Mouse (Mus musculus): ENCODE measurements around the gene 1700016C15Rik. TPM values are rescaled to one million over a fixed set of nuclear protein-coding genes. Genes with fewer than 3 reads are reported as not detected.
A peak's percentile ranks its signal among the peaks of the same experiment; 100 is the strongest.

1700016C15Rik gene
- total RNA-seq (2014; rRNA removed) = not detected in 2 replicates
- 0.31 TPM in 1 of 2 replicates, not detected in the other for polyA plus RNA-seq (2015; fragmentation: Nextera tagmentation; extraction: Ambion mirVana)

DNA sequence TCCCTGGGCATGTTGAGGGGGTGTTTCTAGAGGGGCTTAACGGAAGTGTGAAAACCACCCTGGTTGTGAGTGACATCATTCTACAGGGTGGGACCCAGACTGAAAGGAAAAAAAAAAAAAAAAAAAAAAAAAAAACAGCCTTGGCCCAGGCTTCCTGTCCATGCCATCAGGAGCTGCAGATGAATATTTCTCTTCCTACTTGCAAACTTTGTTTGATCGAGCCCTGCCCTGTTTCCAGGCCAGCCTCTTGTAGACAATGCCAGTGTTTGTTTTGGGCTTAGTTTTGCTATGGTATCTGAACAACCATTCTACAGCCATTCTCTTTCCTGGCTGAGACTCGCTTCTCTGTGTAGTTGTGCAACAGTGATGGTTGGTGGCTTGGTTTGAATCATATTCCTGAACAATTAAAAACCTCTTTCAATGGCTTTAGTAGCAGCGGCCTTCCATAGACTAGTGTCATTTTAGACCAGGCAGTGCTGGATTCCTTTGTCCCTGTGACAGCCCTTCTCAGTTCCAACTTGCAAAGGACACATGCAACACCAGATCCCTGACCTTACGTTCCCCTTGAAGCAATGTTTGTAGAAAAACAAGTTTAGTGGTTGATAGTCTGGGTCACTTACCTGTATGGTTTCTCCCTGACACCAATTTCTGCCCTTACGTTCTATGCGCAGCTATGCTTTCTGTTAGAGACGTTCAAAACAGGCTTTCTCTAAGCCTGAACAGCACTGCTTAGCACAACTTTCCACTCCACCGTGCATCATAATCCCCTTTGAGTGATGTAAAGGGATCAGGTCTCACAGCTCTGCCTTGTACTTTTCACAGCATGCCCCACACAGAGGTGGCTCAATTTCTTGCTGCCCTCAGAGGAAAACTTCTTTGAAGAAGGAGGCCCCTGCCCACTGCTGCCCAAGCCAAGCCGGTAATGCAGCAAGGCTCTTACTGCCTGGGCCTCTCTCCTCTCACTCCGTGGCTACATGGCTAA, at the start of gene 1700016C15Rik:
Gene 1700016C15Rik, plus strand, starts transcription at position 772 of the 982 bp plus-strand sequence.
- Histone ChIP-seq H3K4me2 (ENCODE audit: low read depth, low read length, poor library complexity, severe bottlenecking) (no peak within 1 kb of the TSS), H3K9ac (replicated peaks; ENCODE audit: low read length, poor library complexity, severe bottlenecking) (no peak within 1 kb of the TSS), H3K27ac (ENCODE audit: low read depth, low read length) (no peak within 1 kb of the TSS), H3K4me3 (ENCODE audit: low read depth, low read length) (no peak within 1 kb of the TSS), H3K27me3 (ENCODE audit: insufficient read depth, low read length) (no peaks in the 10 kb centered on the region), H3K4me1 (ENCODE audit: insufficient read depth, low read length) (no peaks in the 10 kb centered on the region), H3K36me3 (ENCODE audit: insufficient read depth, low read length) (no peaks in the 10 kb centered on the region), H3K9me3 (ENCODE audit: low read length) (no peaks in the 10 kb centered on the region)
- TF ChIP-seq CTCF (IDR thresholded peaks at IDR 0.05) = no peak
- 24% methylated on average over 11 of the region's 11 CpGs for WGBS
- DNase-seq (ENCODE audit: low spot score) (no peak), ATAC-seq (ENCODE audit: low FRiP score) (no peak)

DNA sequence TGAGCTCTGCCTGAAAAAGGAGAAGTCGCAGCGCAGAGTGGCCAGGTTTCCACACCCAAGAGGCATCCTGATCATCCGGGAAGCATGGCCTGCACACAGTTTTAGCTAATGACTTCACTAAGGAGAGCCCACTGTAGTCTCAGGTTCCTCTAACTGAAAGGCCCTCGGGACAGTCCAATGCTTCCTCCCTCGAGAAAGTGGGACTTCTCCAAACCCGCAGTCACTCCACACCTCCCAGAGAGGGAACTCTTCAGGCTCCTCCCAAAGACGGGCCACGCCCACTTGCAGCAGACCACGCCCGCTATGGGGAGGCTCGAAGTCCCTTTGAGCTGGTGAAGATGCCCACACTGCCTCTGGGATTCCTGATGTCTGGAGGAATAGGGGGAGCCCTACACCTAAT, 48.4 kb upstream of the 1700016C15Rik start:
- no peaks in the 10 kb centered on the region for H3K4me1 ChIP-seq (ENCODE audit: insufficient read depth, low read length)
- TF ChIP-seq CTCF (IDR thresholded peaks at IDR 0.05) = no peak
- H3K4me3 ChIP-seq (ENCODE audit: low read depth, low read length) = no peak overlapping the region
- H3K27ac ChIP-seq (ENCODE audit: low read depth, low read length) = no peak overlapping the region
- ATAC-seq (ENCODE audit: low FRiP score) = no peak
- H3K27me3 ChIP-seq (ENCODE audit: insufficient read depth, low read length) = no peaks in the 10 kb centered on the region
- no peaks in the 10 kb centered on the region for H3K36me3 ChIP-seq (ENCODE audit: insufficient read depth, low read length)
- no peaks in the 10 kb centered on the region for H3K9me3 ChIP-seq (ENCODE audit: low read length)
- H3K9ac ChIP-seq (replicated peaks; ENCODE audit: low read length, poor library complexity, severe bottlenecking) = no peak overlapping the region
- H3K4me2 ChIP-seq (ENCODE audit: low read depth, low read length, poor library complexity, severe bottlenecking) = no peak overlapping the region
- no peak for DNase-seq (ENCODE audit: low spot score)
- 88% methylated on average over 11 of the region's 11 CpGs for WGBS

DNA sequence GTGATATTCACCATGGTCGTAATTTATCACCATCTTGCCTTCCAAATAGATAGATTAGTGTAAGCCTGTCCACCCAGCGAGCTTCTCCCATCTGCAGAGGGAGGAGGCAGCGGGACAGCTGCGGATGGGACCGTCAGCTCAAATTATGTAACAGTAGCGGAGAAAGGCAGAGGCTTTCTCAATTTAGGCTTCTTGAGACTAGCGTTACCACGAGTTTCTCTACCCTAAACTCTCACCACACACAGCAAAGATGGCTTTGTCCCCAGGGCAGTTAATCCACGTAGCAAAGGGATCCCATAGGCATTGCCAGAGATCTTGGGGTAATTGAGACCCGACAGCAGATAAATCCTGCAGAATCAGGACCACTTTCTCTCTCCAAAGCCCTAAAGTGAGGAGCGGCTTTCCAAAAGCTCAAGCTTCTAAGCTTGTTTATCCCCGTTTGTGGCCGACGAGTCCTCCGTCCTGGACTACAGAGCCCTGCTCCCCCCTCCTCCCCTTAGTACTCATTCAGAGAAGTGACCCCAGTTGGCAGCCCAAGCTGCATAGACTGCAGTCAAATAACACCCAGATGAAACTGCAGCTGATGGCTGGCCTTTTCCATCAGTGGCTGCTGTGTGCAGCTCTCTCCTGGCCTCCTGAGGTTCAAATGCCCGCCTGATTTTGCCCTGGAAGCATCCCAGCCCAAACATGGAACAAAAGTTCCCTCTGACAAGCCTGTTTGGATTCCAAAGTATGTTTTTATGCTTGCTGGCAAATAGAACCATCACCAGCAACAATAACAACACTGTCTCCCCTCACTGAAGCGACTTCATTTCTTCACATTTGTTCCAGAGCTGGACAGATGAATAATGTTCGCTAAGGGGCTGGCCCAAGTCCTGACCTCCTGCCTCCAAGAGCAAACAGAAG, 45.4 kb upstream of the 1700016C15Rik start:
- no peaks in the 10 kb centered on the region for H3K9me3 ChIP-seq (ENCODE audit: low read length)
- no peak overlapping the region for H3K4me3 ChIP-seq (ENCODE audit: low read depth, low read length)
- no peak overlapping the region for H3K27ac ChIP-seq (ENCODE audit: low read depth, low read length)
- WGBS = 28% methylated on average over 18 of the region's 18 CpGs
- ATAC-seq (ENCODE audit: low FRiP score) (peak; percentile 72), DNase-seq (ENCODE audit: low spot score) (peak; percentile 75)
- no peak overlapping the region for H3K9ac ChIP-seq (replicated peaks; ENCODE audit: low read length, poor library complexity, severe bottlenecking)
- H3K4me1 ChIP-seq (ENCODE audit: insufficient read depth, low read length) = no peaks in the 10 kb centered on the region
- H3K4me2 ChIP-seq (ENCODE audit: low read depth, low read length, poor library complexity, severe bottlenecking) = peak overlapping the region; percentile 12; the same call in 1 of the 2 replicates
- peak; percentile 26; the same call in 1 of the 2 replicates for TF ChIP-seq CTCF (IDR thresholded peaks at IDR 0.05)
- H3K27me3 ChIP-seq (ENCODE audit: insufficient read depth, low read length) = no peaks in the 10 kb centered on the region
- no peaks in the 10 kb centered on the region for H3K36me3 ChIP-seq (ENCODE audit: insufficient read depth, low read length)

DNA sequence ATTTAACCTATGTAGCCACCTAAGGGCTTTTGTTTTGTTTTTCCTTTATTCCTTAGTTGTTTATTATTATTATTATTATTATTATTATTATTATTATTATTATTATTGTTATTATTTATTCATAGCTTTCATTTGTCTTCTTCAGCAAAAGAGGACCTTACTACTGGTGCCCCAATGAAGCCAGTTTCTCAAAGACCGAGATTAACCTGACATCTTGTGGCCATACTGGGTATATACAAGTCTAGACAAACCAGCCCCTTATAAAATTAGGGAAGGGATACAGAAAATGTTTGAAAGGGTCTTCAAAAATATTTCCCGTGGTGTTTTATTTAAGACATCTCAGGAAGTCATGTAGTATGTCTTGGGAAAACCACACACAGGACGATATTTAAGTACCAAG, 44.7 kb upstream of the 1700016C15Rik start:
- peak; percentile 81 for TF ChIP-seq CTCF (IDR thresholded peaks at IDR 0.05)
- H3K27ac ChIP-seq (ENCODE audit: low read depth, low read length) = no peak overlapping the region
- no peak overlapping the region for H3K4me2 ChIP-seq (ENCODE audit: low read depth, low read length, poor library complexity, severe bottlenecking)
- no peak overlapping the region for H3K4me3 ChIP-seq (ENCODE audit: low read depth, low read length)
- H3K4me1 ChIP-seq (ENCODE audit: insufficient read depth, low read length) = no peaks in the 10 kb centered on the region
- 6% methylated on average over 3 of the region's 3 CpGs for WGBS
- DNase-seq (ENCODE audit: low spot score) (peak; percentile 87), ATAC-seq (ENCODE audit: low FRiP score) (peak; percentile 66; the same call in 1 of the 2 replicates)
- no peaks in the 10 kb centered on the region for H3K36me3 ChIP-seq (ENCODE audit: insufficient read depth, low read length)
- H3K9ac ChIP-seq (replicated peaks; ENCODE audit: low read length, poor library complexity, severe bottlenecking) = no peak overlapping the region
- no peaks in the 10 kb centered on the region for H3K9me3 ChIP-seq (ENCODE audit: low read length)
- H3K27me3 ChIP-seq (ENCODE audit: insufficient read depth, low read length) = no peaks in the 10 kb centered on the region

DNA sequence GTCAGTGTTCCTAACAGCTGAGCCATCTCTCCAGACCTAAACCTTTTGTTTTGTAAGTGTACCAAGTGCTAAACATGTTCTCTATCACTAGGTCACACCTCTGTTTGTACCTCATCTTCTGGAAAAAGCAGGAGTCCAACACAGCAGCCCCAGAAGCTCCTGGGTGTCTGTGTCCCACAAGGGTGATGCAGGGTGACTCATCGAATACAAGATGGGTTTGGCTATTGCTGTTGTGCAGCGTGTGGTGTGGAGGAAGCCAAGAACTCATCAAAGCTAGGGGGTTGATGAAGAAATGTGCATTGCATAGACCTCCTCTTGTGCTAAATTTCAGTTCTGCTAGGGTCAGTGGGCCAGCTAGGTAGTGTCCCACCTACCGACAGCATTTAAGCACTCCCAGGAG, 43.5 kb upstream of the 1700016C15Rik start:
- Histone ChIP-seq H3K27ac (ENCODE audit: low read depth, low read length) (no peak overlapping the region), H3K9ac (replicated peaks; ENCODE audit: low read length, poor library complexity, severe bottlenecking) (no peak overlapping the region), H3K36me3 (ENCODE audit: insufficient read depth, low read length) (no peaks in the 10 kb centered on the region), H3K4me3 (ENCODE audit: low read depth, low read length) (no peak overlapping the region), H3K4me1 (ENCODE audit: insufficient read depth, low read length) (no peaks in the 10 kb centered on the region), H3K9me3 (ENCODE audit: low read length) (no peaks in the 10 kb centered on the region), H3K4me2 (ENCODE audit: low read depth, low read length, poor library complexity, severe bottlenecking) (no peak overlapping the region), H3K27me3 (ENCODE audit: insufficient read depth, low read length) (no peaks in the 10 kb centered on the region)
- TF ChIP-seq CTCF (IDR thresholded peaks at IDR 0.05) = no peak
- no peak for ATAC-seq (ENCODE audit: low FRiP score)
- DNase-seq (ENCODE audit: low spot score) = no peak
- WGBS = 74% methylated on average over 3 of the region's 3 CpGs

Measured in midbrain, postnatal 0 days (tissue).